Mouse (Mus musculus): Measurements from ENCODE around the gene Vgll3. TPM values are rescaled to one million over a fixed set of nuclear protein-coding genes. Genes with fewer than 3 reads are reported as not detected.

Gene Vgll3
- polyA plus RNA-seq, 1 experiment from 2014 or later = 69.2 TPM

- H3K4me1 ChIP-seq = peaks cover 12% of the 10 kb centered on the region
- H3K4me2 ChIP-seq (replicated peaks) = no peak overlapping the region
- H3K36me3 ChIP-seq = no peaks in the 10 kb centered on the region
- H3K27me3 ChIP-seq = no peaks in the 10 kb centered on the region
- no peak for ATAC-seq (ENCODE audit: insufficient number of reproducible peaks, low FRiP score, low TSS enrichment, low read depth)
- H3K9me3 ChIP-seq (replicated peaks) = no peaks in the 10 kb centered on the region
- H3K4me3 ChIP-seq (replicated peaks) = no peak overlapping the region
- H3K27ac ChIP-seq (replicated peaks) = no peak overlapping the region
- 36% methylated on average over 5 of the region's 5 CpGs for WGBS
- no peak overlapping the region for H3K9ac ChIP-seq
Observed at GRCm38 (mm10) chr16:65864471-65864870, 49.4 kb downstream of the Vgll3 start.

DNA sequence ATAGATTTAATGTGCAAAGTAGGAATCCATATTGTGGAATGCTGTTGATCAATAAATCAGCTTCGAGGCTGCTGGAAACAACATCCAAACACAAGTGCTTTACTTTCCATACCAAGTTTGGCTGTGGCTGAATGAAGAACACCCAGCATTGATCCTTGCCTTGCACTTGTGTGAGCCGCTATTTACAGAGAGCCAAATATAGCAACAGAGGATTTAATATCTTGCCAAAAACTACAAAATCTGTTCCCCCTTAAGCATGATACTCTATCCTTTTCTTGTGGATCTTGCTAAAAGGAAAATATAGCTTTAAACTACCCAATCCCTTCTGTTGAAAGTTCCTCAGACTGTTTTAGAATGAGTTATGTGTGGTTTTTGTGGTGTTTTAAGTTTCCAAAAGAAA, 52.9 kb downstream of the Vgll3 start:
- no peaks in the 10 kb centered on the region for H3K36me3 ChIP-seq
- H3K4me3 ChIP-seq (replicated peaks) = no peak overlapping the region
- 0 out of 2 replicates have a peak overlapping the region, but pooled peaks have one; percentile 48 for H3K27ac ChIP-seq (replicated peaks)
- WGBS = 22% methylated on average over 2 of the region's 2 CpGs
- H3K9me3 ChIP-seq (replicated peaks) = no peaks in the 10 kb centered on the region
- H3K4me2 ChIP-seq (replicated peaks) = no peak overlapping the region
- H3K4me1 ChIP-seq = peaks cover 12% of the 10 kb centered on the region
- no peaks in the 10 kb centered on the region for H3K27me3 ChIP-seq
- peak; percentile 51; the same call in 1 of the 2 replicates for ATAC-seq (ENCODE audit: insufficient number of reproducible peaks, low FRiP score, low TSS enrichment, low read depth)
- H3K9ac ChIP-seq = no peak overlapping the region

- Histone ChIP-seq H3K27me3 (no peaks in the 10 kb centered on the region), H3K4me2 (replicated peaks) (no peak overlapping the region), H3K4me3 (replicated peaks) (no peak overlapping the region), H3K27ac (replicated peaks) (peak overlapping the region; percentile 73), H3K36me3 (no peaks in the 10 kb centered on the region), H3K4me1 (peaks cover 12% of the 10 kb centered on the region), H3K9ac (no peak overlapping the region), H3K9me3 (replicated peaks) (no peaks in the 10 kb centered on the region)
- WGBS = 42% methylated on average over 2 of the region's 2 CpGs
- no peak for ATAC-seq (ENCODE audit: insufficient number of reproducible peaks, low FRiP score, low TSS enrichment, low read depth)
Observed at GRCm38 (mm10) chr16:65868933-65869332, 53.9 kb downstream of the Vgll3 start.

- no peaks in the 10 kb centered on the region for H3K27me3 ChIP-seq
- WGBS = 53% methylated on average over 4 of the region's 4 CpGs
- no peaks in the 10 kb centered on the region for H3K4me1 ChIP-seq
- H3K9me3 ChIP-seq (replicated peaks) = no peaks in the 10 kb centered on the region
- no peak overlapping the region for H3K4me3 ChIP-seq (replicated peaks)
- H3K4me2 ChIP-seq (replicated peaks) = no peak overlapping the region
- no peaks in the 10 kb centered on the region for H3K36me3 ChIP-seq
- H3K9ac ChIP-seq = no peak overlapping the region
- H3K27ac ChIP-seq (replicated peaks) = no peak overlapping the region
- ATAC-seq (ENCODE audit: insufficient number of reproducible peaks, low FRiP score, low TSS enrichment, low read depth) = no peak
Observed at GRCm38 (mm10) chr16:65888940-65889339, 73.9 kb downstream of the Vgll3 start.

Data from embryonic facial prominence, embryonic 15.5 days (tissue).